Mouse (Mus musculus): ENCODE results near the gene Gm21637. TPM values are rescaled to one million over a fixed set of nuclear protein-coding genes. Genes with fewer than 3 reads are reported as not detected.
"Not testable (repeated sequence)": the region's sequence is repeated elsewhere in the genome, so short reads cannot be mapped to it uniquely, and the experiment has no call there.

Gm21637 gene
- not detected for polyA plus RNA-seq (2017; shearing (Covaris generic))

DNA sequence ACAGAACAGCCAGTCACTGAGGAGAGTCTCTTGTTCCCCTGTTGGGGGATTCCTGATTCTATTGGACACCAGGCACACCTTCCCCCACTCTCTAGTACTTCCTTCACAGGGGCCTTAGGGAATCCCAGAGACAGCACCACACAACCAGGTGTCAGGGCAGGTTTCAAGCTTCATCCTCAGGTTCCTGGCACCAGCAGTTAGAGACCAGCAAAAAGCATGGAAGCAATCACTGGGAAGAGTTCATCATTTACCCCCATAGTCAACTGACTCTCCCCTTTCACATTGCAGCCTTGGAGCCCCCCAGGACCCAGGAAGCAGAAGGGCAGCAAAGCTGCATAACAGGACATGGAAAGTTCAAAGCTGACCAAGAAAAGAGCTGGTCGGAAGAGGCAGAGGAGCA is at the start of gene Gm21637:
Gene Gm21637, plus strand, starts transcription at position 301 of the 400 bp plus-strand sequence.
- not testable (repeated sequence) for ATAC-seq

Other genes starting within 250 kb of the Gm21637 start
- not detected for gene Btbd35f25, start 244.9 kb upstream of the Gm21637 start, polyA plus RNA-seq (2017; shearing (Covaris generic))
- not detected for gene Btbd35f22, start 85.8 kb downstream of the Gm21637 start, polyA plus RNA-seq (2017; shearing (Covaris generic))

Measured in CD4-positive, CD25-positive, alpha-beta regulatory T cell, adult 4 months (primary cell).